Mouse (Mus musculus) forebrain, embryonic 12.5 days (tissue): ENCODE measurements around the gene Fuca1. TPM values are rescaled to one million over a fixed set of nuclear protein-coding genes. Genes with fewer than 3 reads are reported as not detected.

Source experiments
- polyA plus RNA-seq: library from polyadenylated mRNA; unstranded; fragments of >200 nt; fragmentation: Nextera tagmentation; extraction: Ambion mirVana; gene quantifications from 2 replicates; pipeline ENCODE4 v1.2.1, GENCODE M21; 2016

Gene Fuca1
- polyA plus RNA-seq, 1 experiment from 2014 or later, result 45.0 TPM

Other genes with a start within 250 kb of the Fuca1 start
- gene Ifnlr1, start 234.4 kb upstream of the Fuca1 start, polyA plus RNA-seq, result 0.36 and 0.40 TPM in 2 replicates
- gene Il22ra1, start 192.6 kb upstream of the Fuca1 start, polyA plus RNA-seq, result not detected in 2 replicates
- 0.10 and 0.15 TPM in 2 replicates for gene Myom3, start 161.0 kb upstream of the Fuca1 start, polyA plus RNA-seq
- gene Srsf10, start 65.0 kb upstream of the Fuca1 start, polyA plus RNA-seq, result 411 and 417 TPM in 2 replicates
- 196 and 199 TPM in 2 replicates for gene Pnrc2, start 46.9 kb upstream of the Fuca1 start, polyA plus RNA-seq
- gene Cnr2, start 25.3 kb upstream of the Fuca1 start, polyA plus RNA-seq, result 0.32 and 0.36 TPM in 2 replicates
- gene Hmgcl, start 25.7 kb downstream of the Fuca1 start, polyA plus RNA-seq, result 52.3 and 55.8 TPM in 2 replicates
- gene Gale, start 43.0 kb downstream of the Fuca1 start, polyA plus RNA-seq, result 28.3 and 30.9 TPM in 2 replicates
- 153 and 161 TPM in 2 replicates for gene Lypla2, start 51.9 kb downstream of the Fuca1 start, polyA plus RNA-seq
- 60.2 and 64.6 TPM in 2 replicates for gene Pithd1, start 66.5 kb downstream of the Fuca1 start, polyA plus RNA-seq
- gene Eloa, start 101.0 kb downstream of the Fuca1 start, polyA plus RNA-seq, result 34.2 and 37.6 TPM in 2 replicates
- gene Rpl11, start 132.7 kb downstream of the Fuca1 start, polyA plus RNA-seq, result 315 and 333 TPM in 2 replicates
- 173 and 228 TPM in 2 replicates for gene Id3, start 222.8 kb downstream of the Fuca1 start, polyA plus RNA-seq